Mouse (Mus musculus) midbrain, embryonic 10.5 days (tissue): ENCODE data around the gene Map3k5. TPM values are rescaled to one million over a fixed set of nuclear protein-coding genes. Genes with fewer than 3 reads are reported as not detected.
"Not testable (repeated sequence)": the region's sequence is repeated elsewhere in the genome, so short reads cannot be mapped to it uniquely, and the experiment has no call there.

Source experiments
- DNase-seq: peaks from one replicate; pipeline ENCODE4 v3.0.0-alpha.2; 2017; ENCODE audit warnings: low spot score
- H3K27ac ChIP-seq: fragments of 300-500 bp; sonication (generic); replicated peaks from 2 replicates; pipeline ENCODE4 v1.5.1; 2016; ENCODE audit warnings: mild to moderate bottlenecking
- H3K27me3 ChIP-seq: fragments of 300-500 bp; sonication (generic); 2 replicates; pipeline ENCODE4 v1.6.1; 2016; ENCODE audit warnings: low read depth, mild to moderate bottlenecking; ENCODE audit not compliant: poor library complexity, severe bottlenecking
- H3K36me3 ChIP-seq: fragments of 300-500 bp; sonication (generic); 2 replicates; pipeline ENCODE4 v1.6.1; 2016; ENCODE audit warnings: mild to moderate bottlenecking, moderate library complexity
- H3K4me1 ChIP-seq: fragments of 300-500 bp; sonication (generic); 2 replicates; pipeline ENCODE4 v1.6.1; 2016
- H3K4me3 ChIP-seq: fragments of 300-500 bp; sonication (generic); 2 replicates; pipeline ENCODE4 v1.5.1; 2016; ENCODE audit warnings: mild to moderate bottlenecking, moderate library complexity
- H3K9me3 ChIP-seq: fragments of 300-500 bp; sonication (generic); replicated peaks from 2 replicates; pipeline ENCODE4 v1.6.1; 2016; ENCODE audit warnings: mild to moderate bottlenecking
- WGBS: fragments of 180-500 bp; shearing (Covaris S2); methylation state at CpG from one replicate; pipeline ENCODE4 v1.1.7; 2016; 5-methylcytosine and 5-hydroxymethylcytosine counted together
- polyA plus RNA-seq: library from polyadenylated mRNA; unstranded; fragments of >200 nt; fragmentation: Nextera tagmentation; extraction: Ambion mirVana; gene quantifications from 2 replicates; pipeline ENCODE4 v1.2.1, GENCODE M21; 2016

Map3k5 gene
- polyA plus RNA-seq, 1 experiment from 2014 or later: 0.32 TPM

DNA sequence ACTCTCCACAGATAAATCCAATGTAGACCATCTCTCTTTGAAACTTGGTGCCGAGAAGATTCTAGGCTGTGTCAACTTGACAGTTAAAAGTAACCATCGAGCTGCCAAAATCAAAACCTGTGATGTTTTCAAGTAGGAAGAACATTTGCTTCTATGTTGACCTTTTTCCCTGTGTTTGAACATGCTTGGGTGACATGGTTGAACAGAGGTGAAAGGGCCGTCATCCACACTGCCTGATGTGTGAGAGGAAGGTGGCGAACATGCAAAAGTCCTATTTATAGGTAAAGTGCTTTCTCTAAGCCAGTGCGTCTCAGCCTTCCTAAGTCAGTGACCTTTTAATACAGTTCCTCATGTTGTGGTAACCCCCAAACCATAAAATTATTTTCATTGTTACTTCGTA is 21.5 kb downstream of the Map3k5 start:
- H3K4me3 ChIP-seq: no peak overlapping the region
- H3K27me3 ChIP-seq: no peaks in the 10 kb centered on the region
- H3K4me1 ChIP-seq: no peaks in the 10 kb centered on the region
- no peaks in the 10 kb centered on the region for H3K36me3 ChIP-seq
- no peak for DNase-seq
- H3K27ac ChIP-seq: no peak overlapping the region
- WGBS: 89% methylated on average over 6 of the region's 6 CpGs
- H3K9me3 ChIP-seq: no peaks in the 10 kb centered on the region

DNA sequence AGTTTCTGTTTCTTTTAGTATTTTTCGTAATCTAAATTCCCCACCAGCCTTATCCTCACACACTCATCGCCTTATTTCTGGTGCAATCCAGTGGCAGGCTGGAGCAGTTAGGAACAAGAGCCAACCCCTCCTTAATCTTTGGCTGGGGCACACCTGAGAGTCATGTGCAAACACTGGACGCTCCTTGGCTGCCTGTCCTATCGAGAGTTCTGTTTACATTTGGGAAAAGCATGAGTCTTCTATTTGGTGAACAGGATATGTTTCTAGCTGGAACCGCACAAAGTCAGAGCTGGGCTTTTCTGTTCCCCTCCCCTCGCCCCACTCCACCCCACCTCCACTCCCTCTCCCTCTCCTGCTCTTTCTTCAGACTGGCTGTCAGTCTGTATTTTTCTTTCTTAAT is 22.5 kb downstream of the Map3k5 start:
- Histone ChIP-seq H3K27me3 (no peaks in the 10 kb centered on the region), H3K36me3 (no peaks in the 10 kb centered on the region), H3K9me3 (no peaks in the 10 kb centered on the region), H3K27ac (no peak overlapping the region), H3K4me1 (no peaks in the 10 kb centered on the region), H3K4me3 (no peak overlapping the region)
- DNase-seq: no peak
- WGBS: 85% methylated on average over 6 of the region's 6 CpGs

GRCm38 (mm10) chr10:19960831-19961380 is 26.6 kb downstream of the Map3k5 start:
- H3K4me1 ChIP-seq: 0 out of 2 replicates have a peak, but pooled peaks cover 6% of the 10 kb centered on the region
- H3K27me3 ChIP-seq: no peaks in the 10 kb centered on the region
- no peak overlapping the region for H3K4me3 ChIP-seq
- no peaks in the 10 kb centered on the region for H3K36me3 ChIP-seq
- WGBS: 84% methylated on average over 6 of the region's 6 CpGs
- no peak for DNase-seq
- no peak overlapping the region for H3K27ac ChIP-seq
- no peaks in the 10 kb centered on the region for H3K9me3 ChIP-seq

- 87% methylated on average over 4 of the region's 4 CpGs for WGBS
- H3K4me1 ChIP-seq: 0 out of 2 replicates have a peak, but pooled peaks cover 6% of the 10 kb centered on the region
- H3K27me3 ChIP-seq: no peaks in the 10 kb centered on the region
- H3K27ac ChIP-seq: no peak overlapping the region
- DNase-seq: no peak
- H3K9me3 ChIP-seq: no peaks in the 10 kb centered on the region
- no peaks in the 10 kb centered on the region for H3K36me3 ChIP-seq
- no peak overlapping the region for H3K4me3 ChIP-seq
These were observed 28.5 kb downstream of the Map3k5 start for GRCm38 (mm10) chr10:19962746-19963145.

- H3K27me3 ChIP-seq: no peaks in the 10 kb centered on the region
- WGBS: 73% methylated on average over 1 of the region's 1 CpGs
- no peaks in the 10 kb centered on the region for H3K36me3 ChIP-seq
- H3K27ac ChIP-seq: no peak overlapping the region
- H3K4me1 ChIP-seq: 0 out of 2 replicates have a peak, but pooled peaks cover 6% of the 10 kb centered on the region
- DNase-seq: no peak
- no peak overlapping the region for H3K4me3 ChIP-seq
- no peaks in the 10 kb centered on the region for H3K9me3 ChIP-seq
These were observed 28.9 kb downstream of the Map3k5 start for GRCm38 (mm10) chr10:19963206-19963605.

GRCm38 (mm10) chr10:19964105-19964504 is 29.8 kb downstream of the Map3k5 start:
- DNase-seq: no peak
- H3K9me3 ChIP-seq: no peaks in the 10 kb centered on the region
- no peak overlapping the region for H3K27ac ChIP-seq
- H3K27me3 ChIP-seq: no peaks in the 10 kb centered on the region
- WGBS: 85% methylated on average over 4 of the region's 4 CpGs
- no peaks in the 10 kb centered on the region for H3K36me3 ChIP-seq
- no peak overlapping the region for H3K4me3 ChIP-seq
- H3K4me1 ChIP-seq: 0 out of 2 replicates have a peak, but pooled peaks cover 6% of the 10 kb centered on the region

DNA sequence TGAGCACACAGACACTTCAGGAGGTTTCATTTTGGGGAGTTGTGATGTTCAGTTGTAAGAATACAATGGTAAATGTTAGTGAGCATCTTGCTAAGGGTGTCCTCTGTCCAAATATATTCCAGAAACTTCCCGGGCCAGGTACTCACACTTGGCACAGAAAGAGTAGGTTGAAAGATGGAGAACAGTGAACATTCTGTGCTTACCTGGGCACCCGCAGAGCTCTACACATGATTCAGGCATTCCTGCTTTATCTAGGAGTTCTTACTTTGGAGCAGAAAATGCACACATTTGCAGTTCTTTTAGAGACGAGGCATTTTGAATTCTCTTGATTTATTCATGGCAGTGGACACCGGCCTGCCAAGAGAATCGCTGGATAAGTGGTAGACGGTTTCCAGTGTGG is 32.3 kb downstream of the Map3k5 start:
- H3K9me3 ChIP-seq: no peaks in the 10 kb centered on the region
- 90% methylated on average over 6 of the region's 6 CpGs for WGBS
- H3K27ac ChIP-seq: no peak overlapping the region
- H3K36me3 ChIP-seq: no peaks in the 10 kb centered on the region
- no peaks in the 10 kb centered on the region for H3K27me3 ChIP-seq
- H3K4me3 ChIP-seq: no peak overlapping the region
- no peak for DNase-seq
- H3K4me1 ChIP-seq: 0 out of 2 replicates have a peak, but pooled peaks cover 6% of the 10 kb centered on the region

DNA sequence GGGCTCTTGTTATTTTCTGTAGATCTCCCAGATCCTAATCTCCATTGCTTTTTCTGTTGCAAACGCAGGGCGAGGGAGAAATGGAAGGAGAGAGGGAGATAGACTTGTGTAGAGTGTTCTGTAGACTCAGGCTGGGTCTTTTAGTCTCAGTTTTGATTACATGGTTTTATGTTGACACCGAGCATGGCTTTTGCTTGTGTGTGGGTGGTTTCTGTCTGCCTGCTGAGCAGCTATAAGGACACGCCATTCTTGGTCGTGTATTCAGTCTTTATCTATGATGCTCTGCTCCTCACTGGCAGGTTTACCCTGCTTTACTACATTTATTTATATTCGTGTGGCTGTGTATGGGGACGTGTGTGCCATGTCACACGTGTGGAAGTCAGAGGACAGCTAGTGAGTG is 34.2 kb downstream of the Map3k5 start:
- H3K27ac ChIP-seq: no peak overlapping the region
- 0 out of 2 replicates have a peak, but pooled peaks cover 6% of the 10 kb centered on the region for H3K4me1 ChIP-seq
- WGBS: 86% methylated on average over 8 of the region's 8 CpGs
- H3K9me3 ChIP-seq: no peaks in the 10 kb centered on the region
- no peak overlapping the region for H3K4me3 ChIP-seq
- no peaks in the 10 kb centered on the region for H3K36me3 ChIP-seq
- DNase-seq: no peak
- no peaks in the 10 kb centered on the region for H3K27me3 ChIP-seq

DNA sequence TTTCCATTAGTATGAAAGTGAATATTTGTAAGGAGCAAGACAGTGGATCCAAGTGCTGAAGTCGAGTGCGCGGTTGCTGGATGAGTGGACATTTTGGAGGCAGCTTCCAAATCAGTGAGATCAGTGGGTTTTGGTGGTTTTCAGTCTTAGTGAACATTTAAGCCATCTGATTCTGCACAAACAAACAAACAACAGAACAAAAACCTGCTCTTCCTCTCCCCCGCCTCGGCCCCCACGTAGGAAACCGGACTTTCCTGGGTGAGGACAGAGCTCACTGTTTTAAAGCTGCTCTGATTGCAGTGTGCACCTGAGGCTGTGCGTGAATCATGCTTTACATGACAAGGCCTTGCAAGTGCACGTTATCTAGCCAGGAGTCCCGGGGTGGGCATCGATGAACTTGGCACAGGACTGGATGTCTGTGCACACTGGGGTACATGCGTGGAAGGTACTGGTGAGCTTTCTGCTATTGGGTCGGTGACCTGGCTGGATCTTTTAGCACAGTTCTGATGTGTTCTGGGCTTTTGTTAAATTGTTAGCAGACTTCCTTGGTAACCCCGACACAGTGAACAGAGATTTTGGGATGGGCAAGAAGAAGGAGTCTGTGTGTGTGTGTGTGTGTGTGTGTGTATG is 35.7 kb downstream of the Map3k5 start:
- Histone ChIP-seq H3K27ac (no peak overlapping the region), H3K36me3 (no peaks in the 10 kb centered on the region), H3K4me1 (0 out of 2 replicates have a peak, but pooled peaks cover 6% of the 10 kb centered on the region), H3K27me3 (no peaks in the 10 kb centered on the region), H3K9me3 (no peaks in the 10 kb centered on the region), H3K4me3 (no peak overlapping the region)
- WGBS: 93% methylated on average over 14 of the region's 14 CpGs
- DNase-seq: no peak

DNA sequence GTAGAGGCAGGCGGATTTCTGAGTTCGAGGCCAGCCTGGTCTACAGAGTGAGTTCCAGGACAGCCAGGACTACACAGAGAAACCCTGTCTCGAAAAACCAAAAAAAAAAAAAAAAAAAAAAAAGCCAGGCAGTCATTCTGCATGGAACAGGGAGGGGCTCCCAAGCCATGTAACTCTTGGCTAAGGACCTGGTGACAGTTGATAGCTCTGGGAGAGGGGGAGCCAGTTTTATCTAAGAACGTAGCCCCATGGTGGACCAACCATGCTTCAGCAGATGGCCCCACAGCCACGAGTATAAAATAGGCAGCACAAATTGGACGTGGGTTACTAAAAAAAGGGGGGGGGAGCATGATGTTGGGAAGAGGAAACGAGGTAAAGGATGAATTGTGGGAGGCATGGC is 37.2 kb downstream of the Map3k5 start:
- not testable (repeated sequence) for H3K27ac ChIP-seq, H3K4me3 ChIP-seq

GRCm38 (mm10) chr10:19973321-19974108 is 39.2 kb downstream of the Map3k5 start:
- no peak for DNase-seq

More for the DNA sequence above, 37.2 kb downstream of the Map3k5 start:
- DNase-seq, H3K36me3 ChIP-seq, H3K27me3 ChIP-seq, H3K4me1 ChIP-seq, H3K9me3 ChIP-seq: not testable (repeated sequence)
- 81% methylated on average over 7 of the region's 7 CpGs for WGBS

GRCm38 (mm10) chr10:19977557-19977956 is 43.3 kb downstream of the Map3k5 start:
- Histone ChIP-seq H3K9me3 (no peaks in the 10 kb centered on the region), H3K4me3 (no peak overlapping the region), H3K27me3 (no peaks in the 10 kb centered on the region), H3K36me3 (no peaks in the 10 kb centered on the region), H3K27ac (no peak overlapping the region), H3K4me1 (no peaks in the 10 kb centered on the region)
- no peak for DNase-seq
- 82% methylated on average over 3 of the region's 3 CpGs for WGBS

More at GRCm38 (mm10) chr10:19973321-19974108, 39.2 kb downstream of the Map3k5 start:
- 92% methylated on average over 12 of the region's 12 CpGs for WGBS
- Histone ChIP-seq H3K4me3 (no peak overlapping the region), H3K36me3 (no peaks in the 10 kb centered on the region), H3K27me3 (no peaks in the 10 kb centered on the region), H3K9me3 (no peaks in the 10 kb centered on the region), H3K27ac (no peak overlapping the region), H3K4me1 (no peaks in the 10 kb centered on the region)

DNA sequence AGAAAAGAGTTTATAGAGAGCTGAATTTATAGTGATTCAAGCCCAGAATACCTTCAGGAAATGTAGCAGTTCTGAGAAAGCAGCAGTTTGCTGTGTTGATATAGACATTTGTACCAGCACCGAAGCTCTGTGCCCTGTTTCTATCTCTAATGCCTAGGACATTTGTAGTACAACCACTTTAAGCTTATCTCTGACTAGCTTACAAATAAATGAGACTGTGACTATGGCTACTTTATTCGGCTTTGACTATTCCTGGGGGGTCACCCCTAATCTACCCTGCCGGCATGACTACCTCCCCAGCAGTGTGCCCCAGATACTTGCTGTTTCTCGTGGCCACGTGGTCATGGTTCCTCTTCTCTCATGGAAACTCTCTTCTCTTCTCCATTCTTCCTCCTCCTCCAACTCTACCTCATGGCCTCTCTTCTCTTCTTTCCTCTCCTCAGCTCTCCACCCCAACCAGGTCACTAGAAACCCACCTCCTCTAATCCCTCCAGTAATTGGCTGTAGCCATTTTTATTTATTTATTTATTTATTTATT is 44.5 kb downstream of the Map3k5 start:
- Histone ChIP-seq H3K4me3 (no peak overlapping the region), H3K27ac (no peak overlapping the region), H3K36me3 (no peaks in the 10 kb centered on the region), H3K4me1 (no peaks in the 10 kb centered on the region), H3K9me3 (no peaks in the 10 kb centered on the region), H3K27me3 (no peaks in the 10 kb centered on the region)
- WGBS: 95% methylated on average over 5 of the region's 5 CpGs
- DNase-seq: no peak
